Mouse (Mus musculus) heart, postnatal 0 days (tissue): ENCODE measurements around the gene Slc20a1.

Experiments
- CTCF ChIP-seq: IDR thresholded peaks from 2 replicates; pipeline ENCODE4 v1.5.1; 2016; ENCODE audit warnings: antibody characterized with exemption, control low read depth, low read depth
- EP300 ChIP-seq: IDR thresholded peaks from 2 replicates; pipeline ENCODE4 v1.6.1; 2016; ENCODE audit warnings: antibody characterized with exemption, low read depth

DNA sequence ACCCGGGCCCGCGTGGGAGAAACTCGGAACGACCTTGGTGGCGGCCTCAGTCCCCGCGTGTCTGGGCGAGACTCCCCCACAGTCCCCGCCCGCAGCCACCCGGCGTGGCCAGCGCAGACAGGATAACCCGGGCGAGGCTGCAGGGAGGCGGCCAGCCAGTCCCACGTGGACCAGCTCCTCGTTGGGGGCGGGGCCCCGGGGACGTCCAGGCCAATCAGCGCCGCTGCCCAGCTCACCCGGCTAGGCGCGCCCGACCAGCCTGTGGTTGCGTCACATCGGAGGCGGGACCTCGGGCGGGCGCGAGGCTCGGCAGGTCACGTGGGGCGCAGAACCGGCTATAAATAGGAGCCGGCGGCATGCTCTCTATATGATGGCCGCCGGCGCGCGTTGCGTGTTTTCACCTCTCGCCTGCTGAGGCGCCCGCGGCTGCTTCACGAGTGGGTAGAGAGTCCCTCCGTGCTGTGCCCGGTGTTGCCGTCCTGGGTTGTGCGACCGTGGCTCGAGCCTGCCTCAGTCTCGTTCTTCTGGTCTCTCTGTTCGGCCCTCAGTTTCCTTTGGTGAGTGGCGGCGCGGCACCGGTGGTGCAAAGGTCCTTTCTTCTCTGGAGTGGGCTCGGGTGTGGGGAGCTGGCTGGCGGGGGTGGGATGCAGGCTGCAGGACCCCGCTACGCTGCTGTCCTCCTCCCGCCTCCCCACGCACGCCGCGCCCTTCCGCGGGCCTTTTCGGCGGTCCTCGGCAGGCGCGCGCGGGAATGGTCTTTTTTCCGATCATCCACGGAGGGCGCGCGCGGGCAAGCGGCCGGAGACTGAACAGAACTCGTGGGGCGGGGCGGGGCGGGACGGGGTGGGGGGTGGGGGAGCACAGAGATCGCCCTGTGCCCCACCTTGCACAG lies at the start of gene Slc20a1:
- TF ChIP-seq EP300, result peak; percentile 70; the same call in 1 of the 2 replicates
- TF ChIP-seq CTCF, result no peak
